Mouse (Mus musculus) lung, postnatal 0 days (tissue): ENCODE measurements at regions not wholly inside any gene's neighbourhood (a gene's known extent, or its start where the extent isn't known, plus 50 kb on each side); places are given as distances from the start of the nearest gene placed in this dataset.

ENCODE experiments used
- ATAC-seq: fragments of 200-750 bp; cut with Nextera tagmentation; 2 replicates; pipeline ENCODE4 v1.8.0; 2017; ENCODE audit warnings: moderate library complexity
- DNase-seq: peaks from one replicate; pipeline ENCODE4 v3.0.0-alpha.2; 2016; ENCODE audit warnings: low spot score
- H3K27ac ChIP-seq: fragments of 300-500 bp; sonication (generic); 2 replicates; pipeline ENCODE4 v1.5.1; 2014; ENCODE audit warnings: antibody characterized with exemption, mild to moderate bottlenecking, low read length, mixed read lengths
- H3K27me3 ChIP-seq: fragments of 300-500 bp; sonication (generic); replicated peaks from 2 replicates; pipeline ENCODE4 v1.6.1; 2014; ENCODE audit warnings: low read length, mixed read lengths; ENCODE audit not compliant: insufficient read depth
- H3K36me3 ChIP-seq: fragments of 300-500 bp; sonication (generic); 2 replicates; pipeline ENCODE4 v1.6.1; 2014; ENCODE audit warnings: low read length, mixed read lengths; ENCODE audit not compliant: insufficient read depth
- H3K4me1 ChIP-seq: fragments of 300-500 bp; sonication (generic); 2 replicates; pipeline ENCODE4 v1.6.1; 2014; ENCODE audit warnings: antibody characterized with exemption, low read depth, low read length, mixed read lengths; ENCODE audit not compliant: insufficient read depth
- H3K4me2 ChIP-seq: fragments of 300-500 bp; sonication (generic); replicated peaks from 2 replicates; pipeline ENCODE4 v1.6.1; 2014; ENCODE audit warnings: low read depth, mild to moderate bottlenecking, low read length, moderate library complexity, mixed read lengths
- H3K4me3 ChIP-seq: fragments of 300-500 bp; sonication (generic); 2 replicates; pipeline ENCODE4 v1.5.1; 2014; ENCODE audit warnings: low read depth, low read length
- H3K9ac ChIP-seq: fragments of 300-500 bp; sonication (generic); replicated peaks from 2 replicates; pipeline ENCODE4 v1.6.1; 2014; ENCODE audit warnings: low read depth, mild to moderate bottlenecking
- H3K9me3 ChIP-seq: fragments of 300-500 bp; sonication (generic); 2 replicates; pipeline ENCODE4 v1.6.1; 2016; ENCODE audit warnings: low read length, mixed read lengths
- CTCF ChIP-seq: IDR thresholded peaks from 2 replicates; pipeline ENCODE4 v1.5.1; 2016; ENCODE audit warnings: antibody characterized with exemption, mild to moderate bottlenecking
- EP300 ChIP-seq: IDR thresholded peaks from 2 replicates; pipeline ENCODE4 v1.6.1; 2016; ENCODE audit warnings: antibody characterized with exemption, mild to moderate bottlenecking, control low read depth
- WGBS: fragments of 180-500 bp; shearing (Covaris S2); extraction: QIAGEN DNeasy Blood & Tissue Kit; methylation state at CpG from one replicate; pipeline ENCODE4 v1.1.7; 2014; 5-methylcytosine and 5-hydroxymethylcytosine counted together

GRCm38 (mm10) chr2:128465214-128465984, 125.6 kb upstream of the Spdye4c start:
- no peak overlapping the region for H3K4me3 ChIP-seq
- H3K9ac ChIP-seq = no peak overlapping the region
- no peaks in the 10 kb centered on the region for H3K36me3 ChIP-seq
- no peaks in the 10 kb centered on the region for H3K4me1 ChIP-seq
- no peak overlapping the region for H3K4me2 ChIP-seq
- H3K27ac ChIP-seq = no peak overlapping the region
- ATAC-seq = no peak
- 83% methylated on average over 6 of the region's 6 CpGs for WGBS
- DNase-seq = no peak
- no peak for TF ChIP-seq CTCF
- TF ChIP-seq EP300 = no peak
- H3K27me3 ChIP-seq = 0 out of 2 replicates have a peak, but pooled peaks cover 3% of the 10 kb centered on the region
- no peaks in the 10 kb centered on the region for H3K9me3 ChIP-seq

GRCm38 (mm10) chr2:128467490-128468245, 123.3 kb upstream of the Spdye4c start:
- ATAC-seq = peak; percentile 80
- WGBS = 78% methylated on average over 8 of the region's 8 CpGs
- H3K4me2 ChIP-seq = no peak overlapping the region
- no peaks in the 10 kb centered on the region for H3K9me3 ChIP-seq
- no peak overlapping the region for H3K9ac ChIP-seq
- no peaks in the 10 kb centered on the region for H3K36me3 ChIP-seq
- no peak overlapping the region for H3K27ac ChIP-seq
- H3K4me3 ChIP-seq = no peak overlapping the region
- H3K27me3 ChIP-seq = 0 out of 2 replicates have a peak, but pooled peaks cover 3% of the 10 kb centered on the region
- no peak for TF ChIP-seq CTCF
- TF ChIP-seq EP300 = peak; percentile 63
- peak; percentile 86 for DNase-seq
- no peaks in the 10 kb centered on the region for H3K4me1 ChIP-seq

- Histone ChIP-seq H3K4me3 (no peak overlapping the region), H3K4me2 (no peak overlapping the region), H3K9me3 (no peaks in the 10 kb centered on the region), H3K36me3 (no peaks in the 10 kb centered on the region), H3K27me3 (0 out of 2 replicates have a peak, but pooled peaks cover 3% of the 10 kb centered on the region), H3K9ac (no peak overlapping the region), H3K4me1 (no peaks in the 10 kb centered on the region), H3K27ac (no peak overlapping the region)
- TF ChIP-seq EP300 = no peak
- no peak for TF ChIP-seq CTCF
- WGBS = 55% methylated on average over 2 of the region's 2 CpGs
- ATAC-seq (no peak), DNase-seq (no peak)
Measured at GRCm38 (mm10) chr2:128468323-128468722, 122.7 kb upstream of the Spdye4c start.

GRCm38 (mm10) chr2:128470351-128470750, 120.7 kb upstream of the Spdye4c start:
- no peak overlapping the region for H3K4me3 ChIP-seq
- peaks cover 5% of the 10 kb centered on the region; the same call in 1 of the 2 replicates for H3K4me1 ChIP-seq
- WGBS = 40% methylated on average over 5 of the region's 5 CpGs
- H3K27me3 ChIP-seq = 0 out of 2 replicates have a peak, but pooled peaks cover 2% of the 10 kb centered on the region
- DNase-seq = peak; percentile 45
- ATAC-seq = peak; percentile 77
- no peaks in the 10 kb centered on the region for H3K9me3 ChIP-seq
- H3K4me2 ChIP-seq = no peak overlapping the region
- H3K27ac ChIP-seq = no peak overlapping the region
- no peaks in the 10 kb centered on the region for H3K36me3 ChIP-seq
- H3K9ac ChIP-seq = no peak overlapping the region
- TF ChIP-seq EP300 (no peak), CTCF (no peak)

- Histone ChIP-seq H3K4me2 (no peak overlapping the region), H3K9ac (no peak overlapping the region), H3K4me3 (no peak overlapping the region), H3K4me1 (peaks cover 5% of the 10 kb centered on the region; the same call in 1 of the 2 replicates), H3K36me3 (no peaks in the 10 kb centered on the region), H3K9me3 (no peaks in the 10 kb centered on the region), H3K27ac (no peak overlapping the region), H3K27me3 (no peaks in the 10 kb centered on the region)
- TF ChIP-seq EP300 (no peak), CTCF (no peak)
- DNase-seq (no peak), ATAC-seq (no peak)
- WGBS = 65% methylated on average over 13 of the region's 13 CpGs
Measured at GRCm38 (mm10) chr2:128473241-128473954, 117.6 kb upstream of the Spdye4c start.

- peak; percentile 48 for DNase-seq
- ATAC-seq = peak; percentile 33; the same call in 1 of the 2 replicates
- Histone ChIP-seq H3K36me3 (no peaks in the 10 kb centered on the region), H3K4me2 (no peak overlapping the region), H3K27ac (no peak overlapping the region), H3K4me3 (no peak overlapping the region), H3K27me3 (no peaks in the 10 kb centered on the region), H3K9ac (no peak overlapping the region), H3K9me3 (no peaks in the 10 kb centered on the region), H3K4me1 (peaks cover 5% of the 10 kb centered on the region; the same call in 1 of the 2 replicates)
- 38% methylated on average over 7 of the region's 7 CpGs for WGBS
- TF ChIP-seq EP300 = no peak
- no peak for TF ChIP-seq CTCF
Measured at GRCm38 (mm10) chr2:128473997-128474396, 117.0 kb upstream of the Spdye4c start.
